Mouse (Mus musculus) lung, embryonic 15.5 days (tissue): ENCODE results near the gene Lsm2. TPM values are rescaled to one million over a fixed set of nuclear protein-coding genes. Genes with fewer than 3 reads are reported as not detected.
"Not testable (repeated sequence)": the region's sequence is repeated elsewhere in the genome, so short reads cannot be mapped to it uniquely, and the experiment has no call there.

Source experiments
- ATAC-seq: fragments of 200-750 bp; cut with Nextera tagmentation; 2 replicates; pipeline ENCODE4 v1.8.0; 2017; ENCODE audit warnings: moderate number of reproducible peaks, borderline replicate concordance; ENCODE audit not compliant: low FRiP score, low TSS enrichment; ENCODE audit errors: extremely low read depth
- H3K27ac ChIP-seq: fragments of 300-500 bp; sonication (generic); 2 replicates; pipeline ENCODE4 v1.5.1; 2015; ENCODE audit warnings: moderate library complexity, mild to moderate bottlenecking, inconsistent platforms
- H3K27me3 ChIP-seq: fragments of 300-500 bp; sonication (generic); 2 replicates; pipeline ENCODE4 v1.6.1; 2015; ENCODE audit warnings: inconsistent platforms
- H3K36me3 ChIP-seq: fragments of 300-500 bp; sonication (generic); 2 replicates; pipeline ENCODE4 v1.6.1; 2015; ENCODE audit warnings: inconsistent platforms
- H3K4me1 ChIP-seq: fragments of 300-500 bp; sonication (generic); 2 replicates; pipeline ENCODE4 v1.6.1; 2015; ENCODE audit warnings: inconsistent platforms
- H3K4me2 ChIP-seq: fragments of 300-500 bp; sonication (generic); 2 replicates; pipeline ENCODE4 v1.6.1; 2015; ENCODE audit warnings: inconsistent platforms, mild to moderate bottlenecking, moderate library complexity
- H3K4me3 ChIP-seq: fragments of 300-500 bp; sonication (generic); 2 replicates; pipeline ENCODE4 v1.5.1; 2015; ENCODE audit warnings: mild to moderate bottlenecking, inconsistent platforms
- H3K9ac ChIP-seq: fragments of 300-500 bp; sonication (generic); 2 replicates; pipeline ENCODE4 v1.6.1; 2015; ENCODE audit warnings: inconsistent platforms
- H3K9me3 ChIP-seq: fragments of 300-500 bp; sonication (generic); 2 replicates; pipeline ENCODE4 v1.6.1; 2016; ENCODE audit warnings: inconsistent platforms
- WGBS: fragments of 180-500 bp; shearing (Covaris S2); methylation state at CpG from one replicate; pipeline ENCODE4 v1.1.7; 2015; 5-methylcytosine and 5-hydroxymethylcytosine counted together
- polyA plus RNA-seq: library from polyadenylated mRNA; unstranded; fragments of >200 nt; fragmentation: Nextera tagmentation; extraction: Ambion mirVana; gene quantifications from 2 replicates; pipeline ENCODE4 v1.2.1, GENCODE M21; 2015

The Lsm2 gene
- polyA plus RNA-seq, 1 experiment from 2014 or later: 216 TPM

- H3K27me3 ChIP-seq, H3K27ac ChIP-seq, H3K36me3 ChIP-seq, H3K9ac ChIP-seq, H3K9me3 ChIP-seq: not testable (repeated sequence)
- peak; percentile 8; the same call in 1 of the 2 replicates for ATAC-seq
- H3K4me3 ChIP-seq: peak overlapping the region; percentile 58
- peaks cover 11% of the 10 kb centered on the region for H3K4me1 ChIP-seq
- WGBS: under 1% methylated on average over 25 of the region's 47 CpGs
- peak overlapping the region; percentile 74 for H3K4me2 ChIP-seq
Measured at GRCm38 (mm10) chr17:34958734-34959129, 22.9 kb upstream of the Lsm2 start.

- ATAC-seq: peak; percentile 96
- not testable (repeated sequence) for H3K9me3 ChIP-seq, H3K36me3 ChIP-seq, H3K27me3 ChIP-seq
- Histone ChIP-seq H3K4me2 (peak within 1 kb of the TSS; percentile 74), H3K4me3 (peak within 1 kb of the TSS; percentile 58), H3K27ac (peak within 1 kb of the TSS; percentile 99), H3K4me1 (peaks cover 11% of the 10 kb centered on the region), H3K9ac (peak within 1 kb of the TSS; percentile 71)
- 1% methylated on average over 29 of the region's 32 CpGs for WGBS
Measured at GRCm38 (mm10) chr17:34959130-34959778, 22.4 kb upstream of the Lsm2 start, which contains the start of gene Hspa1b. Hspa1b (minus strand) TSS chr17:34959238.

- H3K4me2 ChIP-seq: peak overlapping the region; percentile 74
- H3K4me1 ChIP-seq: peaks cover 11% of the 10 kb centered on the region
- H3K27me3 ChIP-seq: peaks cover 10% of the 10 kb centered on the region
- 11% methylated on average over 12 of the region's 12 CpGs for WGBS
- peak overlapping the region; percentile 58 for H3K4me3 ChIP-seq
- peak overlapping the region; percentile 71 for H3K9ac ChIP-seq
- no peaks in the 10 kb centered on the region for H3K9me3 ChIP-seq
- no peaks in the 10 kb centered on the region for H3K36me3 ChIP-seq
- peak; percentile 23; the same call in 1 of the 2 replicates for ATAC-seq
- H3K27ac ChIP-seq: peak overlapping the region; percentile 99
Measured at GRCm38 (mm10) chr17:34959881-34960515, 21.7 kb upstream of the Lsm2 start.

GRCm38 (mm10) chr17:34960702-34961493 lies 20.8 kb upstream of the Lsm2 start:
- H3K27me3 ChIP-seq: peaks cover 6% of the 10 kb centered on the region
- H3K27ac ChIP-seq: no peak overlapping the region
- peaks cover 11% of the 10 kb centered on the region for H3K4me1 ChIP-seq
- H3K36me3 ChIP-seq: no peaks in the 10 kb centered on the region
- ATAC-seq: no peak
- no peak overlapping the region for H3K4me2 ChIP-seq
- H3K9ac ChIP-seq: no peak overlapping the region
- no peak overlapping the region for H3K4me3 ChIP-seq
- no peaks in the 10 kb centered on the region for H3K9me3 ChIP-seq

- Histone ChIP-seq H3K36me3 (no peaks in the 10 kb centered on the region), H3K4me2 (no peak overlapping the region), H3K4me3 (no peak overlapping the region), H3K4me1 (peaks cover 11% of the 10 kb centered on the region), H3K27ac (no peak overlapping the region), H3K9me3 (no peaks in the 10 kb centered on the region), H3K27me3 (no peaks in the 10 kb centered on the region; the same call in 1 of the 2 replicates), H3K9ac (no peak overlapping the region)
- WGBS: 23% methylated on average over 3 of the region's 3 CpGs
- no peak for ATAC-seq
Measured at GRCm38 (mm10) chr17:34962125-34962524, 19.5 kb upstream of the Lsm2 start.

- Histone ChIP-seq H3K4me2 (no peak overlapping the region), H3K27me3 (peaks cover 4% of the 10 kb centered on the region), H3K4me3 (no peak overlapping the region), H3K36me3 (no peaks in the 10 kb centered on the region), H3K4me1 (peaks cover 11% of the 10 kb centered on the region), H3K27ac (no peak overlapping the region), H3K9me3 (no peaks in the 10 kb centered on the region), H3K9ac (no peak overlapping the region)
- ATAC-seq: no peak
- WGBS: 61% methylated on average over 1 of the region's 1 CpGs
Measured at GRCm38 (mm10) chr17:34962841-34963240, 18.8 kb upstream of the Lsm2 start.

GRCm38 (mm10) chr17:34964640-34965049 lies 17.0 kb upstream of the Lsm2 start:
- Histone ChIP-seq H3K36me3 (no peaks in the 10 kb centered on the region), H3K9ac (no peak overlapping the region), H3K9me3 (no peaks in the 10 kb centered on the region), H3K27me3 (peaks cover 23% of the 10 kb centered on the region), H3K27ac (no peak overlapping the region), H3K4me2 (no peak overlapping the region), H3K4me1 (peaks cover 11% of the 10 kb centered on the region), H3K4me3 (no peak overlapping the region)
- 41% methylated on average over 1 of the region's 1 CpGs for WGBS
- no peak for ATAC-seq

- Histone ChIP-seq H3K4me1 (peaks cover 3% of the 10 kb centered on the region; the same call in 1 of the 2 replicates), H3K36me3 (no peaks in the 10 kb centered on the region), H3K27ac (no peak overlapping the region), H3K4me3 (no peak overlapping the region), H3K4me2 (no peak overlapping the region), H3K9ac (no peak overlapping the region), H3K9me3 (no peaks in the 10 kb centered on the region), H3K27me3 (peaks cover 26% of the 10 kb centered on the region)
- no peak for ATAC-seq
- WGBS: 55% methylated on average over 5 of the region's 5 CpGs
Measured at GRCm38 (mm10) chr17:34965627-34966026, 16.0 kb upstream of the Lsm2 start.

GRCm38 (mm10) chr17:34969822-34970221 lies 11.8 kb upstream of the Lsm2 start, which contains the start of gene Gm20481:
Gm20481 (plus strand) TSS chr17:34969912.
- H3K4me2 ChIP-seq, H3K36me3 ChIP-seq, H3K4me3 ChIP-seq, H3K9me3 ChIP-seq, H3K27ac ChIP-seq, H3K4me1 ChIP-seq, ATAC-seq, H3K9ac ChIP-seq: not testable (repeated sequence)
- 52% methylated on average over 6 of the region's 11 CpGs for WGBS
- peaks cover 26% of the 10 kb centered on the region for H3K27me3 ChIP-seq

- H3K4me3 ChIP-seq, H3K9ac ChIP-seq, H3K9me3 ChIP-seq, H3K36me3 ChIP-seq, H3K27ac ChIP-seq, H3K4me2 ChIP-seq, H3K4me1 ChIP-seq, ATAC-seq: not testable (repeated sequence)
- 28% methylated on average over 24 of the region's 37 CpGs for WGBS
- H3K27me3 ChIP-seq: peaks cover 26% of the 10 kb centered on the region
Measured at GRCm38 (mm10) chr17:34970850-34971249, 10.8 kb upstream of the Lsm2 start.

GRCm38 (mm10) chr17:34971694-34972068 lies 10.0 kb upstream of the Lsm2 start:
- H3K9ac ChIP-seq, H3K27ac ChIP-seq, H3K9me3 ChIP-seq, H3K36me3 ChIP-seq, H3K4me1 ChIP-seq: not testable (repeated sequence)
- under 1% methylated on average over 27 of the region's 43 CpGs for WGBS
- ATAC-seq: peak; percentile 34; the same call in 1 of the 2 replicates
- H3K4me3 ChIP-seq: peak overlapping the region; percentile 44
- peak overlapping the region; percentile 86 for H3K4me2 ChIP-seq
- peaks cover 26% of the 10 kb centered on the region for H3K27me3 ChIP-seq
